Mouse (Mus musculus): ENCODE measurements at regions not wholly inside any gene's neighbourhood (a gene's known extent, or its start where the extent isn't known, plus 50 kb on each side); places are given as distances from the start of the nearest gene placed in this dataset.

GRCm38 (mm10) chr3:153776738-153777137 is 51.8 kb upstream of the St6galnac3 start:
- peaks cover 15% of the 10 kb centered on the region for H3K4me1 ChIP-seq
- no peak for DNase-seq (ENCODE audit: low spot score)
- H3K27me3 ChIP-seq (ENCODE audit: insufficient read depth, poor library complexity, severe bottlenecking), result no peaks in the 10 kb centered on the region
- H3K27ac ChIP-seq, result no peak overlapping the region
- 40% methylated on average over 2 of the region's 2 CpGs for WGBS
- no peaks in the 10 kb centered on the region for H3K9me3 ChIP-seq
- no peak overlapping the region for H3K4me3 ChIP-seq
- no peaks in the 10 kb centered on the region for H3K36me3 ChIP-seq

- H3K9me3 ChIP-seq, result no peaks in the 10 kb centered on the region
- no peak overlapping the region for H3K27ac ChIP-seq
- no peaks in the 10 kb centered on the region for H3K36me3 ChIP-seq
- WGBS, result 77% methylated on average over 7 of the region's 7 CpGs
- peaks cover 28% of the 10 kb centered on the region for H3K4me1 ChIP-seq
- H3K4me3 ChIP-seq, result no peak overlapping the region
- DNase-seq (ENCODE audit: low spot score), result no peak
- peaks cover 4% of the 10 kb centered on the region; the same call in 1 of the 2 replicates for H3K27me3 ChIP-seq (ENCODE audit: insufficient read depth, poor library complexity, severe bottlenecking)
These were observed 53.4 kb upstream of the St6galnac3 start for GRCm38 (mm10) chr3:153778386-153778785.

DNA sequence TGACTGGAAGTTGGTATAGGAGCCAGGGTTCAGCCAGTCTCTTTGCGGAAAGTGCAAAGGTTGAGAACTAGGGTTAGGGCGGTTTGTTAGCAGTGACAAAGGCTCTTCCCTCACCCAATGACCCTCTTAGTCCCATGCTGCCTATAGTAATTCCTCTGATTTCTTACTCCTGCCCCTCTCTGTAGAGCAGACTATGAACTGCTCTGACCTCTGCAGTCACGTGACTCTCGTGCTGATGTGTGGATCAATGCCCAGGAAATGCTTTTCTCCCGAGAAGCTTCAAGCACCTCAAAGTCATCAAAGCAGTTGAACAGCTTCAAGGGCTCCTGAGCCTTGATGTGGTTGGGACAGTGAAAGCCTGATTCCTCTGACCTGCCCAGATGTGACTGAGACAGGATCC is 57.5 kb upstream of the St6galnac3 start:
- WGBS, result 60% methylated on average over 5 of the region's 5 CpGs
- no peak for DNase-seq (ENCODE audit: low spot score)
- Histone ChIP-seq H3K9me3 (no peaks in the 10 kb centered on the region), H3K4me1 (peaks cover 27% of the 10 kb centered on the region), H3K4me3 (no peak overlapping the region), H3K36me3 (no peaks in the 10 kb centered on the region), H3K27ac (no peak overlapping the region), H3K27me3 (ENCODE audit: insufficient read depth, poor library complexity, severe bottlenecking) (peaks cover 8% of the 10 kb centered on the region; the same call in 1 of the 2 replicates)

DNA sequence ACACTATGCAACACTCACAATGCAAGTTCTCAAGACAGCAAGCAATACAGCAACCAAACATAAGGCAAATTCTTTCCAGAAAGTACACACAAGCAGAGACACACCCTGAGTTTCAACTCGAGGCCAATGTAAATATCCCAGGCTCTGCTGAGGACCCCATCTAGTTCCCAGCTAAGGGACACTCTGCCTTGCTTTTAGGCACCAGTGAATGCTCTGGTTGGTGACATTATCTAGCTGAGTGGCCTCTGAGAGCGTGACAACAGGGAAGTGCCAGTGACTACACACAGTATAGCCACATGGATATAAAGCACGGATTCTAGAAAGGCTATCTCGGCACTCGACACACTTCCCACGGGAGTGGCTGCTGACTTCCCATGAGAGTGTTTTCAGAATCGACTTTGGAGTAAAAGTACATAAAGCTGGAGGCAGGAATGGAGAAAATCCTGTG is 58.3 kb upstream of the St6galnac3 start:
- no peaks in the 10 kb centered on the region for H3K36me3 ChIP-seq
- 34% methylated on average over 7 of the region's 7 CpGs for WGBS
- 0 out of 2 replicates have a peak overlapping the region, but pooled peaks have one; percentile 44 for H3K27ac ChIP-seq

GRCm38 (mm10) chr3:153783928-153784570 is 59.1 kb upstream of the St6galnac3 start:
- Histone ChIP-seq H3K36me3 (no peaks in the 10 kb centered on the region), H3K27me3 (ENCODE audit: insufficient read depth, poor library complexity, severe bottlenecking) (peaks cover 8% of the 10 kb centered on the region; the same call in 1 of the 2 replicates), H3K9me3 (no peaks in the 10 kb centered on the region), H3K4me1 (peaks cover 21% of the 10 kb centered on the region), H3K4me3 (no peak overlapping the region), H3K27ac (no peak overlapping the region)
- 70% methylated on average over 8 of the region's 8 CpGs for WGBS
- no peak for DNase-seq (ENCODE audit: low spot score)

More for the DNA sequence above, 58.3 kb upstream of the St6galnac3 start:
- peaks cover 23% of the 10 kb centered on the region for H3K4me1 ChIP-seq
- H3K9me3 ChIP-seq, result no peaks in the 10 kb centered on the region
- DNase-seq (ENCODE audit: low spot score), result no peak
- H3K4me3 ChIP-seq, result no peak overlapping the region
- peaks cover 8% of the 10 kb centered on the region; the same call in 1 of the 2 replicates for H3K27me3 ChIP-seq (ENCODE audit: insufficient read depth, poor library complexity, severe bottlenecking)

- H3K9me3 ChIP-seq, result no peaks in the 10 kb centered on the region
- no peak overlapping the region for H3K4me3 ChIP-seq
- peak overlapping the region; percentile 75 for H3K27ac ChIP-seq
- H3K36me3 ChIP-seq, result no peaks in the 10 kb centered on the region
- H3K27me3 ChIP-seq (ENCODE audit: insufficient read depth, poor library complexity, severe bottlenecking), result peaks cover 9% of the 10 kb centered on the region; the same call in 1 of the 2 replicates
- WGBS, result 68% methylated on average over 7 of the region's 7 CpGs
- peaks cover 25% of the 10 kb centered on the region for H3K4me1 ChIP-seq
- DNase-seq (ENCODE audit: low spot score), result no peak
These were observed 53.6 kb upstream of the Asb17 start for GRCm38 (mm10) chr3:153790455-153790856.

- peak overlapping the region; percentile 75 for H3K27ac ChIP-seq
- WGBS, result 60% methylated on average over 9 of the region's 9 CpGs
These were observed 53.0 kb upstream of the Asb17 start for GRCm38 (mm10) chr3:153790883-153791609.

GRCm38 (mm10) chr3:153791610-153792363 is 52.2 kb upstream of the Asb17 start:
- H3K4me3 ChIP-seq, result no peak overlapping the region
- H3K27me3 ChIP-seq (ENCODE audit: insufficient read depth, poor library complexity, severe bottlenecking), result 0 out of 2 replicates have a peak, but pooled peaks cover 6% of the 10 kb centered on the region
- peak overlapping the region; percentile 75; the same call in 1 of the 2 replicates for H3K27ac ChIP-seq
- peaks cover 25% of the 10 kb centered on the region for H3K4me1 ChIP-seq
- 20% methylated on average over 11 of the region's 11 CpGs for WGBS
- H3K36me3 ChIP-seq, result no peaks in the 10 kb centered on the region
- DNase-seq (ENCODE audit: low spot score), result peak; percentile 96
- H3K9me3 ChIP-seq, result no peaks in the 10 kb centered on the region

More at GRCm38 (mm10) chr3:153790883-153791609, 53.0 kb upstream of the Asb17 start:
- H3K36me3 ChIP-seq, result no peaks in the 10 kb centered on the region
- H3K4me1 ChIP-seq, result peaks cover 25% of the 10 kb centered on the region
- no peaks in the 10 kb centered on the region for H3K9me3 ChIP-seq
- 0 out of 2 replicates have a peak, but pooled peaks cover 6% of the 10 kb centered on the region for H3K27me3 ChIP-seq (ENCODE audit: insufficient read depth, poor library complexity, severe bottlenecking)
- no peak overlapping the region for H3K4me3 ChIP-seq
- DNase-seq (ENCODE audit: low spot score), result no peak

GRCm38 (mm10) chr3:153792364-153792703 is 51.7 kb upstream of the Asb17 start:
- no peak overlapping the region for H3K4me3 ChIP-seq
- peaks cover 25% of the 10 kb centered on the region for H3K4me1 ChIP-seq
- H3K27ac ChIP-seq, result peak overlapping the region; percentile 75
- no peak for DNase-seq (ENCODE audit: low spot score)
- H3K27me3 ChIP-seq (ENCODE audit: insufficient read depth, poor library complexity, severe bottlenecking), result 0 out of 2 replicates have a peak, but pooled peaks cover 6% of the 10 kb centered on the region
- no peaks in the 10 kb centered on the region for H3K9me3 ChIP-seq
- 59% methylated on average over 5 of the region's 5 CpGs for WGBS
- no peaks in the 10 kb centered on the region for H3K36me3 ChIP-seq
